Mouse (Mus musculus) MEL (cell line): ENCODE data around the gene Chrna1. TPM values are rescaled to one million over a fixed set of nuclear protein-coding genes. Genes with fewer than 3 reads are reported as not detected.

Experiments
- DNase-seq: peaks from one replicate; pipeline ENCODE4 v3.0.0; 2011; ENCODE audit warnings: low read depth, low spot score
- H3K27ac ChIP-seq: 2 replicates; pipeline ENCODE4 v1.5.1; 2012; ENCODE audit warnings: low read depth, mild to moderate bottlenecking, control low read depth, low read length, moderate library complexity; ENCODE audit not compliant: control insufficient read depth
- H3K27me3 ChIP-seq, 2 experiments: fragments of 150-350 bp in 1 of 2; sonication (generic) in 1 of 2; 2 replicates each; pipeline ENCODE4 v1.6.1; 2012; ENCODE audit warnings: low read length in 2 of 2, mild to moderate bottlenecking in 2 of 2, improper control_type of control experiment in 1 of 2, moderate library complexity in 1 of 2; ENCODE audit not compliant: insufficient read depth in 2 of 2, control insufficient read depth in 1 of 2
- H3K36me3 ChIP-seq, 2 experiments: 2 replicates each; pipeline ENCODE4 v1.6.1; 2012 to 2014; ENCODE audit warnings: low read length in 2 of 2, improper control_type of control experiment in 1 of 2, inconsistent platforms in 1 of 2, mild to moderate bottlenecking in 1 of 2; ENCODE audit not compliant: insufficient read depth in 2 of 2, control insufficient read depth in 1 of 2
- H3K4me1 ChIP-seq, 2 experiments: fragments of 150-350 bp in 1 of 2; sonication (generic) in 1 of 2; 2 replicates each; pipeline ENCODE4 v1.6.1; 2012; ENCODE audit warnings: low read length in 2 of 2, improper control_type of control experiment in 1 of 2, mild to moderate bottlenecking in 1 of 2; ENCODE audit not compliant: insufficient read depth in 2 of 2, control insufficient read depth in 1 of 2
- H3K4me3 ChIP-seq, 2 experiments: fragments of 150-350 bp in 1 of 2; sonication (generic) in 1 of 2; 2 replicates each; pipeline ENCODE4 v1.5.1; 2012; ENCODE audit warnings: low read depth in 2 of 2, low read length in 2 of 2, mild to moderate bottlenecking in 2 of 2, moderate library complexity in 2 of 2, control low read depth in 1 of 2, improper control_type of control experiment in 1 of 2; ENCODE audit not compliant: control insufficient read depth in 1 of 2, insufficient read depth in 1 of 2
- H3K79me2 ChIP-seq: 2 replicates; pipeline ENCODE4 v1.6.1; 2012; ENCODE audit warnings: mild to moderate bottlenecking, low read length, moderate library complexity; ENCODE audit not compliant: control insufficient read depth, poor library complexity, insufficient read depth
- H3K9ac ChIP-seq: 2 replicates; pipeline ENCODE4 v1.6.1; 2012; ENCODE audit warnings: low read depth, mild to moderate bottlenecking, control low read depth, low read length, moderate library complexity; ENCODE audit not compliant: control insufficient read depth, poor library complexity, severe bottlenecking
- H3K9me3 ChIP-seq: fragments of 150-350 bp; sonication (generic); replicated peaks from 2 replicates; pipeline ENCODE4 v1.6.1; 2012; ENCODE audit warnings: mild to moderate bottlenecking, low read length, improper control_type of control experiment, moderate library complexity; ENCODE audit not compliant: insufficient read depth
- BHLHE40 ChIP-seq: IDR thresholded peaks from 2 replicates; pipeline ENCODE4 v1.6.1; 2012; ENCODE audit warnings: low read depth, mild to moderate bottlenecking, inconsistent platforms, low read length, improper control_type of control experiment, borderline replicate concordance
- CHD1 ChIP-seq: IDR thresholded peaks from 2 replicates; pipeline ENCODE4 v1.6.1; 2012; ENCODE audit warnings: low read depth, mild to moderate bottlenecking, inconsistent platforms, low read length, improper control_type of control experiment
- CHD2 ChIP-seq: IDR thresholded peaks from 2 replicates; pipeline ENCODE4 v1.6.1; 2011; ENCODE audit warnings: low read length, improper control_type of control experiment
- GABPA ChIP-seq: IDR thresholded peaks from 2 replicates; pipeline ENCODE4 v1.6.1; 2012; ENCODE audit warnings: low read depth, mild to moderate bottlenecking, inconsistent platforms, low read length, improper control_type of control experiment, moderate library complexity
- GATA1 ChIP-seq: IDR thresholded peaks from 2 replicates; pipeline ENCODE4 v1.6.1; 2011; ENCODE audit warnings: low read depth, low read length, improper control_type of control experiment
- HCFC1 ChIP-seq: IDR thresholded peaks from 2 replicates; pipeline ENCODE4 v1.6.1; 2012; ENCODE audit warnings: low read depth, mild to moderate bottlenecking, inconsistent platforms, low read length, improper control_type of control experiment, moderate library complexity
- JUND ChIP-seq: IDR thresholded peaks from 2 replicates; pipeline ENCODE4 v1.6.1; 2011; ENCODE audit warnings: low read depth, mild to moderate bottlenecking, improper control_type of control experiment, low read length
- KAT2A ChIP-seq: conservative IDR thresholded peaks from 2 replicates; pipeline ENCODE4 v1.6.1; 2012; ENCODE audit warnings: low read depth, low read length, improper control_type of control experiment, inconsistent platforms
- MAFK ChIP-seq: IDR thresholded peaks from 2 replicates; pipeline ENCODE4 v1.6.1; 2011; ENCODE audit warnings: low read depth, mild to moderate bottlenecking, low read length, improper control_type of control experiment, borderline replicate concordance
- MAZ ChIP-seq: IDR thresholded peaks from 2 replicates; pipeline ENCODE4 v1.6.1; 2012; ENCODE audit warnings: low read depth, mild to moderate bottlenecking, inconsistent platforms, low read length, improper control_type of control experiment
- MXI1 ChIP-seq: IDR thresholded peaks from 2 replicates; pipeline ENCODE4 v1.6.1; 2011; ENCODE audit warnings: mild to moderate bottlenecking, low read depth, low read length, improper control_type of control experiment
- MYB ChIP-seq: IDR thresholded peaks from 2 replicates; pipeline ENCODE4 v1.6.1; 2011; ENCODE audit warnings: mild to moderate bottlenecking, low read depth, low read length, improper control_type of control experiment
- MYC ChIP-seq: IDR thresholded peaks from 2 replicates; pipeline ENCODE4 v1.6.1; 2011; ENCODE audit warnings: low read depth, mild to moderate bottlenecking, low read length, improper control_type of control experiment, moderate library complexity
- NELFE ChIP-seq: IDR thresholded peaks from 2 replicates; pipeline ENCODE4 v1.6.1; 2011; ENCODE audit warnings: low read depth, low read length, improper control_type of control experiment
- POLR2A ChIP-seq, 2 experiments: IDR thresholded peaks; 2 replicates each; pipeline ENCODE4 v1.6.1; 2011 to 2012; ENCODE audit warnings: low read length in 2 of 2, mild to moderate bottlenecking in 2 of 2, control low read depth in 1 of 2, improper control_type of control experiment in 1 of 2, low read depth in 1 of 2, moderate library complexity in 1 of 2; ENCODE audit not compliant: control insufficient read depth in 1 of 2, insufficient read depth in 1 of 2, poor library complexity in 1 of 2
- RCOR1 ChIP-seq: IDR thresholded peaks from 2 replicates; pipeline ENCODE4 v1.6.1; 2012; ENCODE audit warnings: low read depth, mild to moderate bottlenecking, inconsistent platforms, low read length, improper control_type of control experiment
- TAL1 ChIP-seq: IDR thresholded peaks from 2 replicates; pipeline ENCODE4 v1.6.1; 2012; ENCODE audit warnings: mild to moderate bottlenecking, inconsistent platforms, low read length, moderate library complexity, mixed read lengths
- TBP ChIP-seq: IDR thresholded peaks from 2 replicates; pipeline ENCODE4 v1.8.0; 2011; ENCODE audit warnings: low read depth, low read length, improper control_type of control experiment
- USF2 ChIP-seq, 2 experiments: IDR thresholded peaks; 2 replicates each; pipeline ENCODE4 v1.6.1; 2011 to 2012; ENCODE audit warnings: improper control_type of control experiment in 2 of 2, low read length in 2 of 2, borderline replicate concordance in 1 of 2, inconsistent platforms in 1 of 2, low read depth in 1 of 2, mild to moderate bottlenecking in 1 of 2; ENCODE audit not compliant: insufficient read depth in 1 of 2
- polyA plus RNA-seq, 2 experiments: library from polyadenylated mRNA; stranded (reverse) in 1 of 2; unstranded in 1 of 2; fragments of >175 nt in 1 of 2; fragments of >200 nt in 1 of 2; gene quantifications; 2 replicates each; pipeline versions ENCODE4 v1.2.1 to v1.2.4; 2012; ENCODE audit warnings: low replicate concordance in 2 of 2, low read depth in 1 of 2; ENCODE audit not compliant: insufficient read length in 2 of 2, insufficient read depth in 1 of 2, missing spikeins in 1 of 2
- total RNA-seq: library from RNA; depleted of rRNA; stranded (reverse); fragments of 300-350 nt; gene quantifications from 2 replicates; pipeline ENCODE4 v1.2.3, GENCODE M21; 2012

The Chrna1 gene
- total and polyA plus RNA-seq, 3 experiments: 0.12 TPM; not detected in 2

DNA sequence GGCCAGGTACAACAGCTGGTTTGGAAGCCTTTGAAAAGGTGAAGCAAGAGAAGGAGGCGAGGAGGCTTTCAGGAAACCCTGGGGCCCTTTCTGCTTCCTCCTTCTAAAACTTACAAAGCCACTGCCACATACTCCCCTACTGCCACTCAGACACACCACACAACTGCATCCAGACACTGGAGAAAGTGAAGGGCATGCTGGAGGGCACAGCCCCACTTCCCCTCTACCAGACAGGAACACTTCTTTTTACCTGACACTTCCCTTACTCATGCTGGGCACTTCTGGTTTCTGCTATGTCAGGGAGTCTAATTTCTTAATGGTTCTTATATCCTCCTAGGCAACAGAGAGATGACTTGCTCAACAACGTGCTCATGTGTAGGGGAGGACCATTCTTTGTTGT is 31.6 kb downstream of the Chrna1 start:
- Histone ChIP-seq H3K4me1 (peaks cover 0 to 7% of the 10 kb centered on the region in 2 experiments; a peak in 1 of 4 replicates), H3K4me3 (no peak overlapping the region), H3K9ac (no peak overlapping the region), H3K27me3 (no peaks in the 10 kb centered on the region), H3K9me3 (no peaks in the 10 kb centered on the region), H3K27ac (no peak overlapping the region), H3K79me2 (no peaks in the 10 kb centered on the region), H3K36me3 (peaks cover 0 to 6% of the 10 kb centered on the region in 2 experiments; a peak in 1 of 4 replicates)
- no peak for TF ChIP-seq POLR2A (IDR thresholded peaks at IDR 0.05; ENCODE audit: control insufficient read depth in 1 of 2, insufficient read depth in 1 of 2, low read depth in 1 of 2, low read length in 2 of 2, poor library complexity in 1 of 2)
- TF ChIP-seq GATA1: no peak
- TF ChIP-seq MYC: no peak
- no peak for TF ChIP-seq TAL1
- no peak for TF ChIP-seq HCFC1
- no peak for TF ChIP-seq TBP
- no peak for TF ChIP-seq MAZ
- TF ChIP-seq MXI1: no peak
- no peak for TF ChIP-seq GABPA
- no peak for TF ChIP-seq CHD2
- TF ChIP-seq MYB: no peak
- no peak for DNase-seq

DNA sequence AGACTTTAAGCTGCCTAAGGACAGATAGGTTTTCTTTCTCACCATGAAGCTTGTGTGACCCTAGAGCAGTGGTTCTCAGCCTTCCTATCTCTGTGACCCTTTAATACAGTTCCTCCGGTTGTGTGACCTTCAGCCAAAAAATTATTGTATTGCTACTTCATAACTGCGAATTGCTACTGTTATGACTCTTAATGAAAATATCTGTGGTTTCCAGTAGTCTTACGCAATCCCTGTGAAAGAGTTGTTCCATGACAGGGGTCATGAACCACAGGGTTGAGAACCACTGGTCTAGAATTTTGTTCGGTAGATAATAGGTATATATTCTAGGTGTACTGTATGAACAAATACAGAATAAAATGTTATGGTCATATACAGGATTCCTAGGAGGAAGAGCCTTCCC is 32.9 kb downstream of the Chrna1 start:
- DNase-seq: no peak
- no peaks in the 10 kb centered on the region for H3K9me3 ChIP-seq
- H3K27ac ChIP-seq: no peak overlapping the region
- peaks cover 0 to 7% of the 10 kb centered on the region in 2 experiments; a peak in 1 of 4 replicates for H3K4me1 ChIP-seq
- TF ChIP-seq TAL1 (no peak), RCOR1 (no peak), JUND (no peak), KAT2A (no peak)
- TF ChIP-seq, all 39 proteins: peak for 0
- no peak overlapping the region for H3K9ac ChIP-seq
- no peak overlapping the region for H3K4me3 ChIP-seq
- H3K36me3 ChIP-seq: peaks cover 0 to 4% of the 10 kb centered on the region in 2 experiments; a peak in 1 of 4 replicates
- no peaks in the 10 kb centered on the region for H3K27me3 ChIP-seq
- H3K79me2 ChIP-seq: no peaks in the 10 kb centered on the region

DNA sequence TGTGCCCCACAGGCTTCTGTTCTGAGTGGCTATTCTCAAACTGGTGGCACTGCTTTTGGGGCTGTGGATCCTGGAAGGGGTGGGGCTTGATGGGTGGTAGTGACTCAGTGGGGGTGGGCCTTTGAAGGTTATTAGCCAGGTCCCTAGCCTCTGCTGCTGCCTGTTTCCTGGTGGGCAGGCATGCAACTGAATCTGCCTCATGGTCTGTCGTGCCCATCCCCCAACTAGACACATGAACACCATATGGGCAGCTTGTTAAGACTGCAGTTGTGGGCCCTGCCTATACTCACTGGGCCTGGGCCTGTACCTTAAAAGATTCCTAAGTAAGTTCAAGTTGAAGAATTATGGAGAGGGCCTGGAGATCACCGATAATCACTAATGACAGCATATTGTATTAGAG is 34.6 kb downstream of the Chrna1 start:
- peaks cover 0 to 10% of the 10 kb centered on the region in 2 experiments; a peak in 2 of 4 replicates for H3K4me1 ChIP-seq

More for the DNA sequence above, 34.6 kb downstream of the Chrna1 start:
- no peak for TF ChIP-seq MYC
- no peak for TF ChIP-seq CHD1
- TF ChIP-seq CHD2: no peak
- TF ChIP-seq MAFK: no peak
- no peak for TF ChIP-seq HCFC1
- no peak for TF ChIP-seq BHLHE40
- TF ChIP-seq RCOR1: no peak
- TF ChIP-seq NELFE: no peak
- TF ChIP-seq USF2 (IDR thresholded peaks at IDR 0.05; ENCODE audit: borderline replicate concordance in 1 of 2, insufficient read depth in 1 of 2, low read depth in 1 of 2, low read length in 2 of 2): no peak
- TF ChIP-seq, all 39 proteins: peak for 0
- H3K9ac ChIP-seq: no peak overlapping the region
- peaks cover 0 to 6% of the 10 kb centered on the region in 2 experiments; a peak in 2 of 4 replicates for H3K36me3 ChIP-seq
- DNase-seq: no peak
- H3K4me3 ChIP-seq: no peak overlapping the region
- H3K79me2 ChIP-seq: peaks cover 1% of the 10 kb centered on the region; the same call in 1 of the 2 replicates
- no peaks in the 10 kb centered on the region for H3K27me3 ChIP-seq
- no peaks in the 10 kb centered on the region for H3K9me3 ChIP-seq
- H3K27ac ChIP-seq: no peak overlapping the region
